Mouse (Mus musculus) ovary, postnatal 14 days (tissue): ENCODE measurements around the gene Syce1l.
A peak's percentile ranks its signal among the peaks of the same experiment; 100 is the strongest.

Experiments used
- DNase-seq: peaks from one replicate; pipeline ENCODE4 v3.0.0; 2022; ENCODE audit warnings: low spot score

The Syce1l gene

DNA sequence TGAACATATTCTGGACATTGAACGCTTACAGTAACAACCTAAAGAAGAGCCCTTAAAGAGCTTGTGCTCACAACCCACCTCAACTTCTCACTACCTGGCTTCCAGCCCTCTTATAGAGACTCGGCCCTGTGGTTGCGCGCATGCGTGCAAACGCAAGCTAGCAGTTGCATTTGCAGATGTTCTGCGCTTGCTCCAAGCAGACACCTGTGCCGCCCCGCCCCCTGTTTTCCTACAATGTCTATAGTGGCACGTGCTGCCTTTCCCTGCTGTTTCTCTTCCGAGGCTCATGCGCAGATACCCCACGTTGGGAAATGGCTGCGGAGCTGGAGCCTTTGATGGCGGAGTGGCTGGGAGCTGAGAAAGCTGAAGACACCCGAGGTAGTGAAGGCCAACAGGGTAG, at the start of gene Syce1l:
TSS of gene Syce1l (plus strand) at position 288 of the 400 bp plus-strand sequence.
- no peak for DNase-seq

DNA sequence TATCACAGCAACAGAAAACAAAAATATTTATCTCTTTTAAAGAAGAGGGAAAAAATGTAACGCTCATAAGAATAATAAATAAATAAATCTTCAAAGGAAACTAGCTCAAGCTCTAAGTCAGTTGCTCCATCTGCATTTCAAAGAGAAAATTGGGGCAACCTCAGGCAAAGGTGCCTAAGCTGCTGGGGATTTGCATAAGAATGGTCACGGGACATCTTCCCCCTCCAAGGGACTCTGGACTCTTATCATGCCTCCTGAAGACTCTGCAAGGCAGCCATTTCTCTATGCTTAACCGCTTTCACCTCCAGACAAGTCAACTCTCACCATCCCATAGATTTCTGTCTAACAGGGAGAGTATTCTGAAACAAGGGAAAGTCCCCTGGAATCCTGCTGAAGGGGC, 44.6 kb upstream of the Syce1l start:
- no peak for DNase-seq

DNA sequence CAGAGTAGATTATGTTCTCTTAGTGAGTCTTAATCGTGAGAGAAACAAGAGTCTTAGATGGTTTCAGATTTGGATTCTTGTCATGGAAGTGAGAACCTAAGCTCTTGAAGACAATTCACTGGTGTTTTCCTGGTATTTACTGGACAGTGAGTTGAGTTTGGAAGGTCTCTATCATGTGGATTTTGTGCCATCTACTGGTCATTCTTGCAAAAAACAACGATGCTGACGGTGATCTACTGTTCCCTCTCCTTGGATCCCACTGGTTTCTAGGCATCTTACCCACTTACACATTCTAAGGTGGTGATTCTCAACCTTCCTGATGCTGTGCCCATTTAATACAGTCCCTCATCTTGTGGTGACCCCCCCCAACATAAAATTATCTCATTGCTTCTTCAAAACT, 10.4 kb upstream of the Syce1l start:
- peak; percentile 22 for DNase-seq

DNA sequence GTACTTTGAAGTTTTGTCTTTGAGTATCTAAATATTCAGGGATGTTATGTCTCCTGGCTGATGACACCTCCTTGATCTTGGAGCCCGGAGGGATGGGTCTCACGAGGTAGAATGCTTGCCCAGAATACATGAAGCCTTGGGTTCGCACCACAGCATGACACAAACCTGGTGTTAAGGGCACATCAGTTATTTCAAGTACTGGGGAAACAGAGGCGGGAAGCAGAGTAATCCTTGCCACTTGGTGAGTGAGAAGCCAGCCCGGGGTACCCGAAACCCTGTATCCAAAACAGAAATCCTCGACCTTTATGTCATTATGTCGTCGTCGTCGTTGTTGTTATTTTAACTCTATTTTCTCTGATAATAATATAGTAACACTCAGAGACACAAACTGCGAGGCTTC, 8.9 kb upstream of the Syce1l start:
- DNase-seq, result no peak

DNA sequence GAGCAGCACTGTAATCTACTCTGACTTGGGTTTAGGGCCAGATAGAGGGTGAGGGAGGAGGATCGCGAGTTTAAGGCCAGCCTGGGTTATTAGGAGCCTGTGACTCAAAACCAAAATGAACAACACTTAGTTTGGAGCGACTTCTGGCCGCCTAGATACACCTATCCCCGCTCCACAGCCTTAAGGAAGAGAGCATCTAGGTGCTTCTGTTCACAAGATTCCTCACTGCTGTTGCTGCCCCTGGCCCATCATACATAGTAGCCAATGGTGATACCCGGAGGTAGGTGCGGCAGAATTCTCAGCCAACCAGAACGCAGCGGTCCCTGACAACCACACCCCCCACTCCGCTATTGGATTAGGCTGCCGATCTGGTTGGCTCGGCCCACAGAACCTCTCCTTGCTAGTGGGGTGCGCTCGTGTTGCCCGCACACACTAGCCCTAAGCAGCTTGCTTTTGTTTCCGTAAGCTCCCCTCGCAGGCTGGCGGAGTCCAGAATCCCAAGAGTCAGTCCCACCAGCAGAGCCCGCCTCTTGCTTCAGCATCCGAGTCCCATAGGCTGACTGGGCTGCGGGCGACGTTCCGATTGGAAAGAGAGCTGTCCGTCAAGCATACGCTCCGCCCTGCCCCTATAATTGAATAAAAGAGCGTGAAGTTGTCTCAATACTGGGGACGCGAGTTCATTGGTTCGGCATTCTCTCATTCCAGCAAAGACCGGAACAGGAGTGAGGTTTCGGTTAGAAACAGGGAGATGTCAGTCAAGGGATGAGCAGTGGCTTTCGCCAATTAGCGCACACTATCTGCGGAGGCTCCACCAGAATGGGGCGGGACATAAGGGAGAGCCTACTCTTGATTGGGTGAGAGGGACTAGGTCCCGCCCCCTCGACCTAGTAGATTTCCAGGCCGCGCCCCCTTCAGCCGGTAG, 8.1 kb upstream of the Syce1l start, which contains the start of gene Mon1b:
TSS of gene Mon1b (plus strand) at position 918 of the 922 bp plus-strand sequence.
- peak; percentile 96 for DNase-seq

DNA sequence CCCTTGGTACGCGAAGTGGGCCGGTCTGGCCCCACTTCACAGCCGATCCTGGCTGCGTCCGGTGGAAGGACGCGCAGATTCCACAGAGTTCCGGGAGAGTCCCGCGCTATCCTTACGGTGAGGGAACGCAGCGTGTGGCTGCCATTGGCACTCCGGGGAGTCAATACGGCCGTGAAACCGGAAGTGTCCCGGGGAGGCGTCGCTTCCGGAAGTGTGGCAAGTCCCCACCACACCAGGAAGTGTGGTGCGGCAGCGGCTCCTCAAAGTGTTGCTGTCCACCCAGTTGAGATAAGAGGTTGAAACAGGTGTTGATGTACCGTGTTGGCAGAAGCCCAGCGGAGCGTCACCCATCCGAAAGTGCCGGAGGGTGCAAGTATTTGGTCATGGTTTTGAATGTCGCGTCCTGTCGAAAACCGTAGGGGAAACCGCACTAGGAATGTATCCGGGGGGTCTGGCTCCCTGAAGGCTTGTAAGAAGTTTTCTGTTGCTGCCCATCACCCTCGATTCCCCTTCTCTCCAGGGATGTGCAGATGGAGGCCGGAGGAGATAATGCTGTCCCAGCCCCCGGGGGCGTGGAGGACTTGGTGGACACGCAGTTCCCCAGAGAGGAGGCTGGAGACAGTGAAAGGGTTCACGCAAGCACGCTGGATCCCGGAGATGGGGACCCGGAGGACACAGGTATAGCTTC, 7.3 kb upstream of the Syce1l start:
- no peak for DNase-seq

DNA sequence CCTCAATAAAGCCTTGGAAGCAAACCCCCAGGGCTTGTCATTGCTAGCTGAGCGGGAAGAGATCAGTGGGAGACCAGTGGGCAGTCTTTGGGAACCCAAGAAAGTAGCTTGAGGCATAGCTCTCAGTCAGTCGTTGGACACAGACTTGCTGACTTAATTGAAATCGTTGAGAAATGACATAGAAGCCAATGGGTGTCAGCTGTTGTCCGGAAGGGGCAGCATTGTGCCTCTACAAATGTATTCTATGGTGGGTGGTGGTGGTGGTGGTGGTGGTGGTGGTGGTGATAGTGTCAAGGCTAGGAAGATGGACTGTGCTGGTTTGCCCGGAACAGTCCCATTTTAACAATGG, 6.8 kb upstream of the Syce1l start:
- DNase-seq, result no peak

DNA sequence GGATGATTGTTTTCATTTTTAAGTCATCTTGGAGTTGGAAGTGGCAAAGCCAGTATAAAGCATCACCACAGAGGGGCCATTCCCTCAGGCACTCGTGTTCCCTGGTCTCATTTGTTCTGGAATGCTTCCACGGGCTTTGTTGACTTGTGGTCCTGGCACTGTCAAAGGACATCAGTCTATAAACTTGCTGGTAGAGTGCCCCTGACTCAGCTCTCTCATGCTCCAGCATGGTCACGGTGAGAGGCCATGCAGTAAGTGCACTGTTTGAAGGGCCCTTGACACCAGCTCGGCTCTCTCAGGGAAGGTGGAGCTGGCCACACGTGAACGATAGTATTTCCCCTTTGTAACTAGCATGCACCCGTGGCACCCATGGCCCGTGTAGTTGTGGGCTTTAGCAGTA, 2.7 kb upstream of the Syce1l start:
- DNase-seq, result no peak

DNA sequence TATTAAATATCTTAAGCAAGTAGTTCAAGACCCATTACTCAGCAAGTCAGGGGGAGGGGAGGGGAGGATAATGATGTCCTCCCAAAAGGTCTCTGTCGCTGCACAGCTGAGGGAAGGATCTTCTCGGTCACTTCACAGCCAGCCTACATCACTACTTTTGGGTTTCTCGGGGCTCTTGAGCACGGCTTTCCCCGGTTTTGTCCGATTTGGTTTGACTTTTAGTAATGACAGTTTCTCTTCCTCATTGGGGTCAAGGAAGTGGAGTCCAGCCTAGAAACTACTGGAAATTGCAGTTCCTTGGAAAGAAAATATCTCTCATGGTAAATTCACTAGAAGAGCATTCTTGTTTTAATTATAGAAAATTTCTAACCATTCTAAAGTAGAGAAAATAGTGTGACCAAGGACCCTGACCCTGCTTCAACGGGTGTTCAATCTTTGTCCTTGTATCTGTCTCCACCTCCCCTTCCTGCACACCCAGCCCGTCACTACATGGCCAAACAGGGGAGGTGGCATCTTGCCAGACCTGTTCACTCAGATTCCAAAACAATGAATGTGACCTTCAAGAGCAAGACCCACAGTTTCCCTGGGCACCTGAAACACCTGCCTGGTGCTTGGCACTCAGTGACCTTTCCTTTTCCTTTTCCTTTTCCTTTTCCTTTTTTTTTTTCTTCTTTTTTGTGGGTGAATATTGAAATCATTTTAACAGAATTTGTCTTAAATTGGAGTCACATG, 632 bp downstream of the Syce1l start:
- DNase-seq, result no peak

DNA sequence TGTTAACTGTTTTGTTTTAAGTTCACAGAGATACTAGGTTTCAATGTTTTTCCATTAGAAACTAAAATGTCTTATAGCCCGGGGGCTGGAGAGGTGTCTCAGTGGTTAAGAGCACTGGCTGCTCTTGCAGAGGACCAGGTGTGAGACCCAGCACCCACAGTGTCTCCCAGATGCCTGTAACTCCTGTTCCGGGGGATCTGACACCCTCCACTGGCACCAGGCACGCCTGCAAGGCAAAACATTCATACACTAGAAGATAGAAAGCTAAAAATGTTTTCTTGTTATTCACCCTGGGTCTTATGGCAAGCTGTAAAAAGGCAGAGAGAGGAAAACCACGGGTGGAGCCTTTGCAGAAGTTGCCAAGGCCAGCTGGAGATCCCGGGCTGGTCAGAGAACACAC, 2.2 kb downstream of the Syce1l start:
- no peak for DNase-seq

DNA sequence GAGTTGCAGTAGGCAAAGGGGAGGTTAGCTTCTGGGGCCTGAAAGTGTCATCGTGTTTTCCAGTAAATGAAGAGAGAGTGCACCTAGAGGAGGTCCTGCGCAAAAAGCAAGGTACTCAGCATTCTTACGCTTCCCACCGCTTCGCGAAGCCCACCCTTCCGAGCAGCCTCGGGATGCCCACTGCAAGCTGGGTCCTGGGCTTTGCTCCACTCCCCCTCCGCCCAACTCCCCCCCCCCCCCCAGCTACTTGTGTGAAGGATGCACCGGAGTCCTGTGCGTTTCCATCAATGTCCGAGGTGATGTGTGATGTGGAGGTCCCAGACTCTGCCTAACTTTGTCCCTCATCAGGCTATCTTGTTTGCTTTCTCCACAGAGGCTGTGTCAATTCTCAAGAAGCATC, 9.4 kb downstream of the Syce1l start:
- no peak for DNase-seq

DNA sequence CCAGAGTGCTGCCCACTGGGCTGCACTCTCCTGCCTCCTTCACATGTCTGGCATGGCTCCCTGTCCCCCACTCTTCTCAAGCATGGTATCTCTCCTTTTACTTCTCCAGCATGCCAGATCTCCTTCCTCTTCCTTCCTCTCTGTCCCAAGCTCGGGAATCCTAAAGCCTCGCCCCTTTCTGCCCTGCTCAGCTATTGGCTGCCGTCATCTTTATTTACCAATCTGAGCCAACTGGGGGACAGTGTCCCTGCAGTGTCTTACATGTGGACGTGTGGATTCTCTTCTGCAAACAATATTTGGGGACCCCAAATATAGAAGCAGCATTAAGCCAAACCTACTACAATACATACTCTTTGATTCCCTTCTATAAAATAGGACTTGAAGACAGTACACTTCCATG, 10.1 kb downstream of the Syce1l start:
- DNase-seq, result no peak

DNA sequence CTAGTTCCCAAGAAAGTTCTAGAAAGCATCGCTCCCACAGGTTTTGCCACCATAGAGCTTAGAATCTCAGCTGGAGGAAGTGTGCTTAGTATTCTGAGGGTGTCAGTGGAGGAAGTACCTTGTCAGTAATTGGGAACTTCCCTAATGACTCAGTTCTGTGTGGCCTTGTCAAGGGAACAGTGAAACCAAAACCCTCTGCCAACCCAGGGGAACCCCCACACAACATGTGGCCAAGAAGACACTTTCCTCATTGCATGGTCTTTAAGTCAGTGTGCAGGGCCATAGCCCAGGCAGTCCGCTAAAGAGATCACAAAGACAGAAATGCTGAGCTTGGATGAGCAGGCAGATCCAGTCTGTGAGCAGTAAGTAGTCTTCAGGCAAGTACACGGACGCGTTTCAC, 13.1 kb downstream of the Syce1l start:
- DNase-seq, result no peak

DNA sequence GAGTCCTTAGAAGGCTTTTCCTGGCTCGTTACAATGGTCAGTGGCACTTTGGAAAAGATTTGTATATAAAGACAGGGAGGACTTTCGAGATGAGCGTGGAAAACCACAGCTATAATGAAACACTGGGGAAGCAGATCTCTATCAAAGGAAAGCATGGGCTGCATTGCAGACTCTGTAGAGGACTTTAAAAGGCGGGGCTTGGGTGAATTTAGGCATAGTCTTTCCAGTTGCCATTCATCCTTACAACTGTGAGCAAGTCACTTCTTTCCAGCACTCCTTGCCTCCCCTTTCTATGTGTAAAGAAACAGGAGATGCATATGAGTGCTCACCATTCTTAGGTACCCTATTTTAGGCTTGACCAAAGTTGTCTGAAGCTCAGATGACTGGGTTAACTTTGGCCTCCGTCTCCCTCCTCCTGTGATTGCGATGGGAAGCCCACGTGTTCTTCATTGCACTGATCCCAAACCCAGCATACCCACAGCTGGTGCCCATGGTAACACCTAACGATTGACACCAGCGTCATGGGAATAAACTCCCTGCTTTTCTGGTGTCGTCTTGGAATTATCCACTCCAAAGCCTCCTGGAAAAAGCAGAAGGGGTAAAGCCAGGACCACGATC, 13.8 kb downstream of the Syce1l start:
- DNase-seq, result no peak

DNA sequence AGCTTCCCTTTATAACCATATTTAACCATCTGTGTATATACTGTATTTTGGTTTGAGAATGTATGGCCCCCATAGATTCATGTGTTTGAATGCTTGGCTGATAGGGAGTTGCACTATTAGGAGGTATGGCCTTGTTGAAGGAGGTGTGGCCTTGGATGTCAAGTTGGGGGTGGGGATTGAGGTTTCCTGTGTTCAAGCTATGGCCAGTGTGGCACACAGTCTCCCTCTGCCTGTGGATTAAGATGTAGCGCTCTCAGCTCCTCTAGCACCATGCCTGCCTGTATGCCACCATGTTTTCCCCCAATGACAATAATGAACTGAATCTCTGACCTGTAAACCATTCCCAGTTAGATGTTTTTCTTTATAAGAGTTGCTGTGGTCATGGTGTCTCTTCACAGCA, 17.1 kb downstream of the Syce1l start:
- DNase-seq, result no peak

DNA sequence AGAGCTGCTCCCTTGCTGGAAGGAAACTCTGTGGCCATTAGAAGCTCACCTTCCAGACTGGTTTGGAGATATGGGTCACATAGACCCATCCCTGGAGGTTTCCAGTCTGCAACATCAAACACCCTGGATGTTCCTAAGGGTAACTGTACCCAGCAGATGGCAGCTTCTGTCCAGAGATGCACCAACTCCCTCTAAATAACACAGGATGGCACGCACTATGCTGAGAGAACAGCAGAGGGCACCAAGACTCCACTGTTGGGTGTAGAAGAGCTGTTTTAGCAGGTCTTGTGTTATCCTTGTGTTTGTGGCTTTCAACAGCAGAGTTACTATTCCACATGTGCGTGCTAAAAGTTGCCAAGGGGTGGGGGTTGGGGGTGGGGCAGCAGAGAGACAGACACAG, 21.5 kb downstream of the Syce1l start:
- peak; percentile 81 for DNase-seq

DNA sequence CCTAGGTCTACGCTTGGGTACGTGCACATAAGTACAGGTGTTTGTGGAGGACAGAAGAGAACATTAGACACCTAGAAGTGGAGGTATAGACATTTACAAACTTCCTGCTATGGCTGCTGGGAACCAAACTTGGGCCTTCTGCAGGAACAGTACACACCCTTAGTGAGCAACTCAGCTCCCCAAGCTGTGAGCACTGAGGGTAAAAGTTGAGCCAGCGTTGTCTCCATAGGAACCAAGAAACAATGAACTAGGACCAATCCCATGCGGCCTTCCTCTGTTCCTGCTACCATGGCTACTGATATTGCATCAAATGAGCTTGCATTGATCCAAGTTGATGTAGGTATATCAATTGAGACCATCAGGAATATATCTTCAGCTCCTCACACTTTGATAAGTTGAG, 22.0 kb downstream of the Syce1l start:
- DNase-seq, result no peak

DNA sequence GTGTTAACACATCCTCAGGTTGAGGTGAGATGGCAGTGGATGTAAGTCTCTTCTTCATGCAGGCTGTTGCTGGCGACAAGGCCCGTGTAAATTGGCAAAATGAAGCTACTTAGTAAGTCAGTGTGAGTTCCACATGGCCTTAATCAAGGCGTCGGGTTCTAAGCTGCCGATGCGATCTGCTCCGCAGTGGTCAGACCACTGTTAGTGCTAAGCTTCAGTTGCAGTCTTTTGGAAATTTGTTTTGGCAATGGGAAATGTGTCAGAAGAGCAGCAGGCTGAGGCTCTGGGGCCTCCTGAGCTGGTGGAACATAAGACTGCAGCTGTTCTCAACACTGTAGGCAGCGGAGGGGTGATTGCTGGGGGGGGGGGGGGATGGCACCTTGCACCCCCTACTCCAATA, 22.9 kb downstream of the Syce1l start:
- no peak for DNase-seq

DNA sequence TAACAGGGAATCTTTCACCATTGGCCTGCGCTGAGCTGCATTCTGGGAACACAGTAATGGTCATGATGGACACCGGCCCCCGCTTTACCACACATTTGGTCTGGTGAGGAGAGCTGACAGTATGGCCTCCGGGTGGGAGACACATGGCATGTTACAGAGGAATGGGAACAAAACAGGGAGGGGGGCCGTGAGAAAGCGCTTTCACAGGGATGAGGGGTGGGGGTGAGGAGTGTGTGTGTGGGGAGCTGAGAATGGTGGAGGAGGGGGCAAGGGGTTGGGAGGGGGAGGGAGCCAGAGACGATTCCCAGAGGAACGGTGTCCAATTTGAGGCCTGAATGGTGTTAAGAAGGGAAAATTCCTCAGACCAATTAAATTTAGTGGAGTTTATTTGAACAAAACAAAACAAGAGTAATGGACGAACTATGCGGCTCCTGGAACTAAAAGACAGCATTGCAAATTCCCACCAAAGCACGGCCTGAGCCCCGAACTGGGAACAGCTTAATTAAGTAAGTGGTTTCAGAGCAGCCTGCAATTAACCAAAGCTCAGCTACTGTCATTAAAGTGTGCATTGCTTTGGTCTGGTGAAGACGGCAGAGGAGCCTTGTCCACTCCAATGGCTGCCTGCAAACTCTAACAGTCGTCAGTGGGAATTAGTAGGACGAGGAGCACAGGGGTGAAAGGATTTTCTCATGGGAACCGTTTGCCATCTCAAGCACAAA, 23.9 kb downstream of the Syce1l start:
- no peak for DNase-seq

DNA sequence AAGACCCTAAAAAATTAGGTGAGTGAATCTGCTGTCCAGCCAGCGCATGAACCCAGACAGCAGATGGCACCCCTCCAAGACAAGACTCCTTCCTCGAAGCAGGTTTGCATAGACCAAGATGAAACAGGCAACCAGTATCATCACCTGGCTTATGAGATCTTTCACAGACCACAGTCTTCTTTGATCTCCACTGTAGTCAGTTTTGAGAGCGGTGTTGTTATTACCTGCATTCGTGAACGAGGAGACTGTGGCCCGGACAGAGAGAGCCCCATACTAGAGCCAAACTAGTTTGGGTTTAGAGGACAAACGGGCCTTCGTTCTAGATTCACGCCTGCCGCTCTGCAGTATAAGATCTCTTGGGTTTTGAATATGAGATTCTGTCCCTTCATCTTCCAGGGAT, 26.9 kb downstream of the Syce1l start:
- no peak for DNase-seq

DNA sequence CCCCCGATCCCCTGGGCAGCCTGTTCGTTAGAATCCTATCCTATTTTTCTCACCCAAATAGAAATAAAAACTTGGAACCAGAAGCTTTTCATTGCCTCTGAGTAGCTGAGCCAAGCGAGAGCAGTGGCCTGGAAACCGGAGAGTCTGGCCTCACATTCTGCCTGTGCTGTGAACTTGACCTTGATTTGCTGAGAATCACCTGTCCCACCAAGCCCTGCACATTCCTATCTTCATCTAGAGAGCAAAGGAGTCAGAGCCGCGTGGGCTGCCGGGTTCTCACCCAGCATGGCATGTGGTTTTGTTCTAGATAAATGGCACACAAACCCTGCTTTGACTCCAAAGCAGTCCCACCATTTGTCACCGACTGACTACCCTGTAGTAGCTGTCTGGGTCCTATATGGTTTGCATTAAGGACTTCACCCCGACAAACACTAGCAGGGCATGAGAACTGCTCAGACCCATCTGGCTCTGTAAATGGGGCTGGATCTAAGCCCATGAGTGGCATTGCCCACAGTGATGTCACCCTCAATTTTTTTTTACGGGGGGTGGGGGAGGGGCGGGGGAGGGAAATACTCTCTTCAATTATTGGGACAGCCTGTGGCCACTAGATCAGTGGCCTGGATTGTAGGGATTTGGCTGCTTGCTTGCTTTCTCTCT, 29.7 kb downstream of the Syce1l start:
- DNase-seq, result no peak
